Mouse (Mus musculus): ENCODE measurements around the gene D5Ertd579e. TPM values are rescaled to one million over a fixed set of nuclear protein-coding genes. Genes with fewer than 3 reads are reported as not detected.

D5Ertd579e gene
- polyA plus RNA-seq (2016; fragmentation: Nextera tagmentation; extraction: Ambion mirVana) = 22.5 and 25.1 TPM in 2 replicates

DNA sequence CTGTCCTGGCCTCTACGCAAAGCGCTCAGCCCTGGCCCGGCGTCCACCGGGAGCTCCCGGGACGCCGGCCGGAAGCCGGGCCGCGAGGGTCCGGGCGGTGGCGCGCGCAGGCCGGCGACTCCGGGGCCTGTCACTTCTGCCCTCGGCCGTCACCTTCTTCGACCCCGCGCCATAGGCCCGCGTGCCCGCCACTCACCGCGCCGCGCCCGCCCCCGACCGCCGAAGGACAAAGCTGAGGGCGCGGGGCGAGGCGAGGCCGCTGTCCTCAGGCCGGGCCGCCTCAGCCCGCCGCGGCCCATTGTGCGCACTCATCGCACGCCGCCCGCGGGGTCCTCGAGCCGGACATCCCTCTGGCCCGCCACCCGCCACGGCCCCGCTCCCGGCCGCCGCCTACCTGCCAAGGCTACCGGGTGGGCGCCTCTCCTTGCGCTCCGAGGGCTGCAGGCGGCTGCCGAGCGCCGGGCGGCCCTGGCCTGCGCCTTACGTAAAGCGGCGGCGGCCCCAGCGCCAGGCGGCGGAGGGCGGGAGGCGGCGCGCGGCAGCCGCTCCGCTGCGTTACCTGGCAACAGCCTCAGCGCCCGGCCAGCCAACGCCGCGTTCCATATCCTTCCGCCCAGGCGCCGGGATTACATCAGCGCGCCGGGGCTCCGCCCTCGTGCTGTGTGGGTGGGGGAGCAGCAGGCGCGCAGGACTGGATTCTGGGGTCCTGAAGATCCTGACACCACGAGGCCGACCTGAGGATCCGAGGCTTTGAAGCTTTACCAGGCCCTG, at the start of gene D5Ertd579e:
Gene D5Ertd579e, minus strand, starts transcription at position 564 of the 771 bp plus-strand sequence.
- H3K27ac ChIP-seq = peak within 1 kb of the TSS; percentile 98
- DNase-seq (ENCODE audit: low spot score) = peak; percentile 94
- H3K4me1 ChIP-seq = peaks cover 24% of the 10 kb centered on the region
- peaks cover 16% of the 10 kb centered on the region for H3K36me3 ChIP-seq
- no peaks in the 10 kb centered on the region for H3K9me3 ChIP-seq (replicated peaks)
- under 1% methylated on average over 87 of the region's 104 CpGs for WGBS
- no peaks in the 10 kb centered on the region; the same call in 1 of the 2 replicates for H3K27me3 ChIP-seq (ENCODE audit: low read depth, poor library complexity, severe bottlenecking)
- peak within 1 kb of the TSS; percentile 86 for H3K4me3 ChIP-seq

DNA sequence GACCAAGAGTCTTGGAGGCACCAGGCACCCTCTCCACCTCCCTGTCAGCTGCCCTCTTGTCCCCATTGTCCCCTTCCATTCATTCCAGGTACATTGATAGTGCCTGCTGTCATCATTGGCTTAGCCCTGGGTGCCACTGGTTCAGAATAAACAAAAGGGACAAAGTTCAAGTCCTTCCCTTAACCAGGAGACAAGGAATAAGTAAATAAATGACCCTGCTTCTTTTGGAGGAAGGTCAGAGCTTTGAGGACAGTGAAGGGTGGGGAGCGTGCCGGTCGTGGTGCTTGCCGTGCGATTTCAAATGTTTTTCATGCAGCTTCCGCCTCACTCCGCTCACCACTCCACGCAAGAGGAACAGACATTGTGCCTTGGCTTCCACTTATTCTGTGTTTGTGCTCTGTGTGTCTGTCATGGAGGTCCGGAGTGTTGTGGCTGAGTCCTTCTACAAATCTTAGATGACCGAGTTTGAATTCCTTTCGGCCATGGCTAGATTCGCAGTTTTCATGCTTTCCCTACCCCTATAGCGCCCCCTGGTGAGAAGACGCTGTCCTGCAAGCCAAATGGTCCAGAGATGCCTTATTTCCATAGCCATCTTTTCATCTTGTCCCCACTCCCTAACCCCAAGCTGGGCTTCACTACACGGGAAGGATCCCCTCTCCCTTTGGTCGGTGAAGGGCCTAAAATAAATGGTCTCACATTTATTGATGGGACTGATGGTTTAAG, 46.5 kb upstream of the D5Ertd579e start:
- Histone ChIP-seq H3K4me3 (no peak overlapping the region), H3K27me3 (ENCODE audit: low read depth, poor library complexity, severe bottlenecking) (no peaks in the 10 kb centered on the region), H3K9me3 (replicated peaks) (no peaks in the 10 kb centered on the region), H3K4me1 (peaks cover 7% of the 10 kb centered on the region), H3K36me3 (no peaks in the 10 kb centered on the region), H3K27ac (no peak overlapping the region)
- DNase-seq (ENCODE audit: low spot score) = peak; percentile 86
- 42% methylated on average over 16 of the region's 16 CpGs for WGBS

DNA sequence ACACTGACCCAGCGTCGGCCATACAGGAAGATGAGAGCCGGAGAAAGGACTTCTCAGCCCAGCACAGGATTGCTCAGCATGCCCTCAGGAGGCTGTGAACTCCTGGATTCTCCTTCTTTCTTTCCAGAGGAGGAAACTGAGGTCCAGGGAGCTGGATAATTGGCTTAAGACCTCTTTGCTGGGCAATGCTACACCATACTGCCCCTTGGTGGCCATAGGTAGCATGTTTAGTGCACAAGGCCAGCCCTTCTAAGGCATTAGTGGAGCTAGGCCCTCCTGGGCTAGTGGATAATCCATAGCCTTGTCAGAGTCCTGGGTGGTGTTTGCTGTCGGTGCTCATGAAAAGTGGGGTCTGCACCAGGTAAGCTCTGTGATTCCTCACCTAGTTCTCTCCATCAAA, 44.0 kb upstream of the D5Ertd579e start:
- H3K4me3 ChIP-seq = no peak overlapping the region
- 69% methylated on average over 4 of the region's 4 CpGs for WGBS
- H3K9me3 ChIP-seq (replicated peaks) = no peaks in the 10 kb centered on the region
- no peaks in the 10 kb centered on the region for H3K27me3 ChIP-seq (ENCODE audit: low read depth, poor library complexity, severe bottlenecking)
- H3K36me3 ChIP-seq = no peaks in the 10 kb centered on the region
- no peak overlapping the region for H3K27ac ChIP-seq
- no peak for DNase-seq (ENCODE audit: low spot score)
- H3K4me1 ChIP-seq = no peaks in the 10 kb centered on the region

DNA sequence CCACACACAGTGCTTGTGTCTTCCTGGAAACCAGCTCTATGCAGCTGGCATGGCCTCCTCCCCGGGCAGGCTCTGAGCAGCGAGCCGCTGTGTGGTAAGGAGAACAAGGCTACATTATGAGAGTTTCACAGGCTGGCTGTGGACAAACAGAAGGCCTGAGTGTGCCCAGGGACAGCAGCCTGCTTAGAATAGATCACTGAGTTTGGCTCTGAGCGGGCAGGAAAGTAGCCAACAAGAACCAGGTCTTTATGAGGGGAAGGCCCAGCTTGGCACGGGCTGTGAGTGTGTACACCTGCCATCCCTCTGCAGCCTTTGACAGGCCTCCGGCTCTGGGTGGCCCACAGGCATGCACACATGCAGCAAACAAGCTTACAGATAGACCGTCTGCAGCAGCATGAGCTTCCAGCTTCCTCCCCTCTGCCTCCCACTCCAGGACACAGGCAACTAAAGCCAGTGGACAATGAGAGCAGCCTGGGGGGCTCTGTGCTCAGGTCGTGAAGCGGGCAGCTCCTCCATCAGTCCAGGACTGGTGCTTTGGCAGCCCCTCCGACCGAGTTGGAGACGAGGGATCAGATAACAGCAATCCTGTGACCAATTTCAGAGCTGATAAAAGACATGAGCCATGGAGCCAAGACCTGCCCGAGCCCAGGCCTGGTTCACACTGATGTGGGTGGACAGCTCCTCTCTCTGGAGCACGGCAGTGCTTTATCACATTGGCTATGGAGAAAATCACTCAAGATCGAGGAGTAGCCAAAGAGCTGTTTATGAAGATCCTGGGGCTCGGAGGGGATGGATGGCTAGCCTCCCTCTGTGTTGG, 43.2 kb upstream of the D5Ertd579e start:
- WGBS = 58% methylated on average over 16 of the region's 16 CpGs
- H3K4me3 ChIP-seq = no peak overlapping the region
- no peaks in the 10 kb centered on the region for H3K9me3 ChIP-seq (replicated peaks)
- no peak overlapping the region for H3K27ac ChIP-seq
- no peaks in the 10 kb centered on the region for H3K36me3 ChIP-seq
- no peaks in the 10 kb centered on the region for H3K27me3 ChIP-seq (ENCODE audit: low read depth, poor library complexity, severe bottlenecking)
- no peaks in the 10 kb centered on the region for H3K4me1 ChIP-seq
- DNase-seq (ENCODE audit: low spot score) = no peak

DNA sequence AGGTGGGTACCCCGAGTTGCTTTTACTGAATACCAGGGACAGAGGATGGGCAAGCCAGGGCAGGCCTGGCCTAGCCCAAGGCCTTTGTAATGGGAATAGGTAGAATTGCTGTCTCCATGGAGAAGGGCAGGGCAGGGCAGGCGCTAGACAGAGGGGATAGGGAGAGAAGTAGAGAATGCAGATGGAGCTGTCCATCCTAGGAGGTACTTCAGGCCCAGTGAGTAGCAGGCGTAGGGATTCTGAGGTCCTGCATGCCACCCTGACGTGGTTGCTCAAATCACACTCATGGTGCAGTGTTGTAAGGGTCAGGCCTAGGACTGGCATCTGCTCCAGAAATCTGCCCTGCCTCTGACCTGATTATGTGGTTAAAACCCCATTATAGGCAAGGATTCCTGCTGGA, 41.9 kb upstream of the D5Ertd579e start:
- no peaks in the 10 kb centered on the region for H3K36me3 ChIP-seq
- H3K4me3 ChIP-seq = no peak overlapping the region
- H3K27me3 ChIP-seq (ENCODE audit: low read depth, poor library complexity, severe bottlenecking) = no peaks in the 10 kb centered on the region
- H3K9me3 ChIP-seq (replicated peaks) = no peaks in the 10 kb centered on the region
- no peak for DNase-seq (ENCODE audit: low spot score)
- no peaks in the 10 kb centered on the region for H3K4me1 ChIP-seq
- WGBS = 48% methylated on average over 4 of the region's 4 CpGs
- no peak overlapping the region for H3K27ac ChIP-seq

DNA sequence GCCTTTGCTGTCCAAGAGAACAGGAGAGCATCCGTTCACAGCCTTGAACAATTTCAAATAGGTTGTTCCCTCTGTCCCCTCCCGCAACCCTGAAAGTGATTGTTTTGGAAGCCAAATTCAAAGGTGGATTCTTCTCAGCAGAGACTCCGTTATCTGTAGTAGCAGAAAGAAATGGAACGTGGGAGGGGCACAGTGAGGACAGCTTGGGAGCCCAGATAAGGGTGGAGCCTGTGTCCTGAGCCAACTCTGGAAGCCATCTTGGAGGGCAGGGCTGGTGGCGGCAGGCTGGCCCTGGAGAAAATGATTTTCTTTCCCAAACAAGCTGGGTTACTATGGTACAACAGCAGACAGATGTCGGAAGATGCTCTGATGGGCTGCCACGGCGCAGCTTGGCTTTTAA, 40.2 kb upstream of the D5Ertd579e start:
- Histone ChIP-seq H3K27ac (no peak overlapping the region), H3K4me3 (no peak overlapping the region), H3K4me1 (0 out of 2 replicates have a peak, but pooled peaks cover 4% of the 10 kb centered on the region), H3K27me3 (ENCODE audit: low read depth, poor library complexity, severe bottlenecking) (no peaks in the 10 kb centered on the region), H3K36me3 (no peaks in the 10 kb centered on the region), H3K9me3 (replicated peaks) (no peaks in the 10 kb centered on the region)
- DNase-seq (ENCODE audit: low spot score) = no peak
- WGBS = 81% methylated on average over 8 of the region's 8 CpGs

DNA sequence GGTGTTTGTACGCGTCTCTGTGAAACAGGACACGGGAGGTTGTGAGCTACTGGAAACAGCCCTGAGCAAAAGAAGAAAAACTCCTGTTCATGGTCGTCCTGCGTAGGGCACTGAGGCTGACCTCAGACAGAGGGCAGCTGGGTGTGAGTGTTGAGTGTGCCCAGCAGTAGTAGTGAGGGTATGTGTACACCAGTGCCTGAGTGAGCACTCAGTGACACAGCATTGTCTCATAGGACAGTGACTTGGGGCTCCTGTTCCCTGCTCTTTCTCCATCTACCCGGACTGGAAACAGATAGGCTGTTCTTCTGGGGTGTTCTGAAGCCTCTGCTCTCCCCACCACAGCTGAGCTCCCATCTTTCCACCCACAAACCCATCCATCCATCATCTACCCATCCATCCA, 39.3 kb upstream of the D5Ertd579e start:
- H3K4me3 ChIP-seq = no peak overlapping the region
- 0 out of 2 replicates have a peak, but pooled peaks cover 4% of the 10 kb centered on the region for H3K4me1 ChIP-seq
- H3K9me3 ChIP-seq (replicated peaks) = no peaks in the 10 kb centered on the region
- DNase-seq (ENCODE audit: low spot score) = no peak
- 80% methylated on average over 6 of the region's 6 CpGs for WGBS
- no peaks in the 10 kb centered on the region for H3K36me3 ChIP-seq
- H3K27ac ChIP-seq = no peak overlapping the region
- no peaks in the 10 kb centered on the region for H3K27me3 ChIP-seq (ENCODE audit: low read depth, poor library complexity, severe bottlenecking)

DNA sequence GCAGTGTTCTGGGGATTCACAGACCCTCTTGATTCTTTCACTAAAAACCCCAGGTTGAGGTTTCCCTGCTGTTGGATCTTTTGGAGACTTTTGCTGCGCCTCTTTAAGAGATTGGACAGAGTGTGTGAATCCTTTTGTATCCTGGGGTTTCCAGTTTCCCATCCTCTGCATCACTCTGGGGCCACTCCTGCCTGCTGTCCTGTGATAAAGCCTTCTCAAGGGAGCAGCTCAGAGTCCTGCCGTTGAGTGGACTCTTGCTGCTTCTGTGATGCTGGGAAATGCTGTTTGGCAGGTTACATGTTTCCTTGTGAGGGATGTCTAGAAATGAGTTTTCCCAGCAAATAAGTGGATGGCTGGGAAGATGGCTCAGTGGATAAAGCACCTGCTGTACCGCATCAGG, 37.6 kb upstream of the D5Ertd579e start:
- WGBS = 77% methylated on average over 3 of the region's 3 CpGs
- H3K4me3 ChIP-seq = no peak overlapping the region
- DNase-seq (ENCODE audit: low spot score) = no peak
- no peaks in the 10 kb centered on the region for H3K9me3 ChIP-seq (replicated peaks)
- H3K27ac ChIP-seq = no peak overlapping the region
- no peaks in the 10 kb centered on the region for H3K36me3 ChIP-seq
- no peaks in the 10 kb centered on the region for H3K27me3 ChIP-seq (ENCODE audit: low read depth, poor library complexity, severe bottlenecking)
- peaks cover 7% of the 10 kb centered on the region; the same call in 1 of the 2 replicates for H3K4me1 ChIP-seq

DNA sequence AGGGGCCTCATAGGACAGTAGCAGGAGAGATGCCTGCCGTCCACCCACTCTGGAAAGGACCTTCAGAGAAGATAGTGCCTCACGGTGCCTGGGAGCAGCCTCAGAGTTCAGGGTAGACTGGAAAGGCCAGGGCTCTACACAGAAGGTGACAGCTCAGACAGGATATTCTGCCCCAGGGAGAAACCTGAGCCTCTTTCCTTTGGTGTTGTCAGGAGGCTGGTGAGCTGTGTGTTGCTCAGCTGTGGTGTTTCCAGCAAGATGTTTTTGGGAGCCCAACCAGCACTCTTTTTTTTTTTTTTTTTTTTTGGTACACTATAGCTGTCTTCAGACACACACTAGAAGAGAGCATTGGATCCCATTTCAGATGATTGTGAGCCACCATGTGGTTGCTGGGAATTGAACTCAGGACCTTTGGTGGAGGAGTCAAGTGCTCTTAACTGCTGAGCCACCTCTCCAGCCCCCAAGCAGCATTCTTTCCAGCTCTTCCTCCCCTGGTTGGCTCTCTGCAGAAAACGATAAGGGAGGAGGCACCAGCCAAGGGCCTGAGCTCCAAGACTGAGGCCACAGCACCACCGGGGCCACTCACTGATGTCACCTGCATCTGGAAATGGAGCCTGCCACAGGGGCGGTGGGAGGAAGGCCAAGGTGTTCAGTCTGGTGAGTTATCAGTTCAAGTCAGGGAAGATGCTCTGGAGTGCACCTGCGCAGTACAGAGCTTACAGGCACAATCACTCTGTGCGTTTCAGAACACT, 36.3 kb upstream of the D5Ertd579e start:
- no peaks in the 10 kb centered on the region for H3K27me3 ChIP-seq (ENCODE audit: low read depth, poor library complexity, severe bottlenecking)
- no peak overlapping the region for H3K4me3 ChIP-seq
- no peaks in the 10 kb centered on the region for H3K9me3 ChIP-seq (replicated peaks)
- DNase-seq (ENCODE audit: low spot score) = no peak
- no peak overlapping the region for H3K27ac ChIP-seq
- H3K4me1 ChIP-seq = peaks cover 7% of the 10 kb centered on the region; the same call in 1 of the 2 replicates
- no peaks in the 10 kb centered on the region for H3K36me3 ChIP-seq
- 73% methylated on average over 7 of the region's 7 CpGs for WGBS

DNA sequence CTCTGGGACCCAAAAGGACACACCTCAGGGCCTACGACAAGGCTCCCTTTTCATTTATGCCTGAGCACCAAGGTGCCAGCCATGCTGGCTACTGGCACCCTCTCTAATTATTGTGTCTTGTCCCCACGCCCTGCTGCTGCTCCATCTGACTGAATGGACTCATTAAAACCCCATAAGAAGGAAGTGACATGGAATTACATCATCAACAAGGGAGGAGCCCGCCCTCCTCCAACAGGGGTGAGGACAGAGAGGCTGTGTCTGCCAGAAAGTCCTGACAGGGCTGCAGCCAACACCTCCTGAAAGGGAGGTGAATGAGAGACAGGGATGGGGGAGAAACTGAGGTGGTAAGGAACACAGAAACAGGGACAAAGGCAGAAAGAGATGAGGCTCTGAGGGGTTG, 34.9 kb upstream of the D5Ertd579e start:
- no peak overlapping the region for H3K4me3 ChIP-seq
- no peaks in the 10 kb centered on the region for H3K36me3 ChIP-seq
- no peak for DNase-seq (ENCODE audit: low spot score)
- no peaks in the 10 kb centered on the region for H3K9me3 ChIP-seq (replicated peaks)
- H3K4me1 ChIP-seq = peaks cover 7% of the 10 kb centered on the region; the same call in 1 of the 2 replicates
- 76% methylated on average over 3 of the region's 3 CpGs for WGBS
- no peak overlapping the region for H3K27ac ChIP-seq
- H3K27me3 ChIP-seq (ENCODE audit: low read depth, poor library complexity, severe bottlenecking) = no peaks in the 10 kb centered on the region

DNA sequence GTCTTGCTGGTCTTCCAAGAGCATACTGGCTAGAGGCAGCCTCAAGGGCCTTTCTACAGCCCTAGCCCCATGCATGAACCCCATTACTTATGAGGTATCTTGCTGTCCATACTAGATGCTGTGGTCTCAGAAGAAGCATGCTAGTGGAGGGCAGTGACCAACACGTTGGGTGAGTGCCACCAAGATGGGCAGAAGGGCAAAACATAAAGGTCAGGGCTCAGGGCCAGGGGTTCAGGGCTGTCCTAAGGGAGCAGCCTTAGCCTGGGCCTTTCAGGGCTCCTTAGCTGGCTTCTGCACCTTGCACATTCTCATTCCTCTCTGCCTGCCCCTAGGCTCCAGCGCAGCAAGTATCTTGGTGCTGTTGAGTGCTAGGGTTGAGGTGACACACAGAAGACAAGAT, 34.1 kb upstream of the D5Ertd579e start:
- peaks cover 7% of the 10 kb centered on the region; the same call in 1 of the 2 replicates for H3K4me1 ChIP-seq
- no peaks in the 10 kb centered on the region for H3K9me3 ChIP-seq (replicated peaks)
- no peaks in the 10 kb centered on the region for H3K36me3 ChIP-seq
- WGBS = 84% methylated on average over 2 of the region's 2 CpGs
- H3K4me3 ChIP-seq = no peak overlapping the region
- DNase-seq (ENCODE audit: low spot score) = no peak
- no peak overlapping the region for H3K27ac ChIP-seq
- H3K27me3 ChIP-seq (ENCODE audit: low read depth, poor library complexity, severe bottlenecking) = no peaks in the 10 kb centered on the region

DNA sequence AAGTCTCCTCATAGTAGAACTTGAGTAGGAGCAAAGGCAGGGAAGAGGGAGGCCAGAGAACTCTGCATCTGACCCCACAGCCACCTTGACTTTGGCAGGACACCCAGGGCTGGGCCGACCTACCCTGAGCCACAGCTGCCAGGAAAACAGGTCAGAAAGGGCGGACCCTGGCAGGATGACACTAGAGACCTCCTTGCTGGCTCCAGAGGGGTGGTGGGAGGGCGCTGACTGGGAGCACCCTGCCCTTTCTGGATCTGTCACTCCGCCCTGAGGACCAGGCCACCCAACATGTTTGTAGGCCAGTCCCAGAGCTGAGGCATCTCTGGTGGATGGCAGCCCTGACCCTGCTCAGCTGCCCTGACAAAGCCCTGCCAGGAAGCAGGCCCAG, 33.3 kb upstream of the D5Ertd579e start:
- Histone ChIP-seq H3K27ac (no peak overlapping the region), H3K27me3 (ENCODE audit: low read depth, poor library complexity, severe bottlenecking) (no peaks in the 10 kb centered on the region), H3K36me3 (no peaks in the 10 kb centered on the region), H3K4me1 (peaks cover 7% of the 10 kb centered on the region; the same call in 1 of the 2 replicates), H3K9me3 (replicated peaks) (no peaks in the 10 kb centered on the region), H3K4me3 (no peak overlapping the region)
- WGBS = 83% methylated on average over 4 of the region's 4 CpGs
- no peak for DNase-seq (ENCODE audit: low spot score)
